Mouse (Mus musculus) CH12.LX (cell line): ENCODE data around the gene Hist1h4a.
A peak's percentile ranks its signal among the peaks of the same experiment; 100 is the strongest.

Source experiments
- BHLHE40 ChIP-seq: IDR thresholded peaks from 2 replicates; pipeline ENCODE4 v1.6.1; 2011; ENCODE audit warnings: mild to moderate bottlenecking, low read depth, low read length, improper control_type of control experiment
- CHD1 ChIP-seq: IDR thresholded peaks from 2 replicates; pipeline ENCODE4 v1.6.1; 2012; ENCODE audit warnings: low read depth, low read length, improper control_type of control experiment, inconsistent platforms
- CTCF ChIP-seq, 2 experiments: IDR thresholded peaks in 1 of 2; conservative IDR thresholded peaks in 1 of 2; 2 replicates each; pipeline ENCODE4 v1.5.1; 2011 to 2012; ENCODE audit warnings: low read depth in 2 of 2, low read length in 2 of 2, improper control_type of control experiment in 1 of 2, inconsistent platforms in 1 of 2, mild to moderate bottlenecking in 1 of 2, moderate library complexity in 1 of 2
- EP300 ChIP-seq: IDR thresholded peaks from 2 replicates; pipeline ENCODE4 v1.6.1; 2011; ENCODE audit warnings: low read length, improper control_type of control experiment
- POLR2A ChIP-seq: IDR thresholded peaks from 2 replicates; pipeline ENCODE4 v1.6.1; 2011; ENCODE audit warnings: low read depth, mild to moderate bottlenecking, improper control_type of control experiment, low read length

DNA sequence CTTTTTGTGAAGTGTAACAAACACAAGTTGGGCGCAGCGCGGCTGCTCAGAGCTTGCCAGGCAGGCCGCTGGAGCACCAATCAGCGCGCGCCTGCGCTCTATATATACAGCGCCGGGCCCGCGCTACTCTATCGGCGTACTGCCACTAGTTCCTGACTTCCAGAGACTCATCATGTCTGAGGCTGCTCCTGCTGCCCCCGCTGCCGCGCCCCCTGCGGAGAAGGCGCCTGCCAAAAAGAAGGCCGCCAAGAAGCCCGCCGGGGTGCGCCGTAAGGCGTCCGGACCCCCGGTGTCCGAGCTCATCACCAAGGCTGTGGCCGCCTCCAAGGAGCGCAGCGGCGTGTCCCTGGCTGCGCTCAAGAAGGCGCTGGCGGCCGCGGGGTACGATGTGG, 22.4 kb downstream of the Hist1h4a start, which contains the start of gene Hist1h1c:
- TF ChIP-seq EP300 (no peak), POLR2A (peak; percentile 95), BHLHE40 (peak; percentile 29; the same call in 1 of the 2 replicates), CHD1 (no peak), CTCF (conservative IDR thresholded peaks at IDR 0.05 in 1 of 2, IDR thresholded peaks at IDR 0.05 in 1 of 2; ENCODE audit: low read depth in 2 of 2, low read length in 2 of 2) (peak in 1 of 2 experiments; percentile 10; a peak in 1 of 4 replicates)
